Mouse (Mus musculus): ENCODE measurements around the gene Fam19a5. TPM values are rescaled to one million over a fixed set of nuclear protein-coding genes. Genes with fewer than 3 reads are reported as not detected.

Gene Fam19a5
- total RNA-seq (2021): 100 to 1,000 TPM; 114 to 115 TPM
- long read RNA-seq, experiment 1, transcript Fam19a5-201 (4 exons, 2,603 nt): minor isoform, 16 of 87 reads
- long read RNA-seq, experiment 1, transcript Fam19a5-202 (4 exons, 2,649 nt): major isoform, 44 of 87 reads
- long read RNA-seq, experiment 1, partial matches to known transcripts: 11 of 87 reads
- long read RNA-seq, experiment 1, other reads (novel, unspliced or antisense): 16 of 87 reads
- long read RNA-seq, experiment 2, transcript Fam19a5-201 (4 exons, 2,603 nt): minor isoform, 13 of 78 reads
- long read RNA-seq, experiment 2, transcript Fam19a5-202 (4 exons, 2,649 nt): major isoform, 36 of 78 reads
- long read RNA-seq, experiment 2, partial matches to known transcripts: 21 of 78 reads
- long read RNA-seq, experiment 2, other reads (novel, unspliced or antisense): 8 of 78 reads

GRCm38 (mm10) chr15:87543599-87544338 lies at the start of gene Fam19a5:
Fam19a5 (plus strand) TSS chr15:87544299.
- DNase-seq (ENCODE audit: low spot score in 2 of 2): peak; percentile 54 to 66

DNA sequence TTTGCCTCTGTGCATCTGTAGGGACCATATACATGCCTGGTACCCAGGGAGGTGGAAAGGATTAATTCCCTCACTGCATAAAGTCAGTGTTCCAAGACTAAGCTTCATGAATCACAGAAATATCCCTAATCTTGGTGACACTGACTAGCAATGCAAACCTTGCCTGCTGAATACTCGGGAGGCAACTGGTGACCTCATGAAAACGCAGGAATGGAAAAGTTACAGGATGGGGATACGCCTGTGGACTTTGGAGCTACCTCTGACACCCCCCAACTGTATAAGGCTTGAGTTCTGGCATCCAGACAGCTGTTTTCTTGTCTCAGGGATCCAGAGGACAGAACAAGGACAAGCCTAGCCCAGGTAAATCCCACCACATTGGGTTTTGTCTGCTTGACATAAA lies 42.4 kb upstream of the Fam19a5 start:
- DNase-seq (ENCODE audit: low spot score in 2 of 2): no peak

DNA sequence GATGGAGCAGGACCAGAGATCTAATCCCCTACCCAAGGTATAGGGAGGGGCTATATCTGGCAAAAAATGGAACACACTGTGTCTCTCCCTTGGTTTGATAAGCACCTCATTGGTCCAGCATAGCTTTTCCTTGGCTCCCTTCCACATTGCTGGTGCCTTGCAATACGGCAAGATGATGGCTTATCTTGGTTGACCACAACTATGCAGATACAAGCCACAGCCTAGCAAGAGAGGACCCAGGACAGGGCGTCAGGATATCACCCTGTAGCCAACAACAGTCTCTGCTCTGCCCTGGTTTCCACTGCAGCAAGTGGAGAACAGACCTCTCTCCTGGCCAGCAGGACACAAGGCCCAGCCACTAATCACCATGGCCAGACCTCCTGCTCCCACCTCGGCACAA lies 36.8 kb upstream of the Fam19a5 start:
- no peak for DNase-seq (ENCODE audit: low spot score in 2 of 2)

- DNase-seq (ENCODE audit: low spot score in 2 of 2): no peak
These were observed 33.2 kb upstream of the Fam19a5 start for GRCm38 (mm10) chr15:87510886-87511285.

DNA sequence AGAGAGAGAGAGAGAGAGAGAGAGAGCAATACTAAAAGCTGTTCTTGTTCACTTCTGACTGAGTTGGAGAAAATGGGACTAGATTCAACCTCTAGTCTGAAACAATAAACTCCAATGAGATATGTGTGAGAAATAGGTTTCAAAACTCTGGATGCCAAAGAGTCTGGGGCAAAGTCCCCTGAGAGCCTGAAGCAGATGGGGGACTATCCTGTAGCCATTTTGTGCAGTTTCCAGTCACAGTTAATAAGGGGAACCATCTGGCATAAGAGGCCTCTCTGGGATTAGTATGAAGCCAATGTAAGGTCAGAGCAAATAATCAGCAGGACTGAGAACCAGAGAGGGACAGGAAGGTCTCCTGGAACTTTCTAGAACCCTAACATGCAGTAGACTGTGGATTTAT lies 25.9 kb upstream of the Fam19a5 start:
- no peak for DNase-seq (ENCODE audit: low spot score in 2 of 2)

DNA sequence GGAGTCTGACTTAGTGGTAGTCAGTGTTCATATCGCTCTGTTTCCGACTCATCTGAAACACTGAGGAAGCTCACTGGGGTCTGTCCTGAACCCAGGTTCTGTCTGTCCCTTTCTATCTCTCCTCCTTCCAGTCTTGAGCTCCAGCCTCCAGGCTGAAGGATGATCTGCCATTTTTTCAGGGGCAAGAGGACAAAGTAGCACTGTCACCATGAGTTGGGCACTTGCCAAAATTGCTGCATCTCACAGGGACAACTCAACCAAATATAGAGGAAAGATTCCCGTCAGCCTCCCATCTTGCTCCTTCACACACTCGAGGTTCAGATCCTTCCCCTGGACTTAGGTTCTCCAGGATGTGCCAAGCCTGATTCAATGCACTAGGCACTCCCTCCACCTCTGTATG lies 14.8 kb upstream of the Fam19a5 start:
- no peak for DNase-seq (ENCODE audit: low spot score in 2 of 2)

- DNase-seq (ENCODE audit: low spot score in 2 of 2): no peak
These were observed 2.4 kb upstream of the Fam19a5 start for GRCm38 (mm10) chr15:87541656-87542055.

- peak; percentile 30 to 51 for DNase-seq (ENCODE audit: low spot score in 2 of 2)
These were observed 466 bp downstream of the Fam19a5 start for GRCm38 (mm10) chr15:87544401-87545129.

DNA sequence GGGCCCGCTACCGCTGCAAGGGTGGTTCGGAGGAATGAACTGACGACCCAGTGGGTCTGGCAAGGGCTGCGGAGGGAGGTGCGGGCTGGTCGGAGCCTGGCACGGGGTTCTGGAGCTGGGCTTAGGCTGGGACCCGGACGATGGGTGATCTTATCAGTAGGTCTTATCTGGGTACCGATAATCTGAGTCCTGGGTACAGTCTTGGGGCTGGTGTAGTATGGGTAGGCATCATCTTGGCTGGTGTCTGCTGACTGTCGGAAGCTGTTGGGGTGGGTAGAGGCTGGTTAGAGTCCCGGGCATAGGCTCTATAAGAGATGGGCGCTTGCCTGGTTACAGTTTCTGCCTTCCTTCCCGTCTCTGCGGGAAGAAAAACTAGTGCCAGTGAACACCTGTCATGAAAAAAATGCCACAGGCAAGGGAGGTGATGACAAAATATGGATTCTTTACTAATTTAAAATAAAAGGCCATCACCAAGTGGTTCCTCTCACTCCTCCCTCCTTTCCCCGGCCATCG lies 1.1 kb downstream of the Fam19a5 start:
- DNase-seq (ENCODE audit: low spot score in 2 of 2): no peak

GRCm38 (mm10) chr15:87545731-87546360 lies 1.7 kb downstream of the Fam19a5 start:
- no peak for DNase-seq (ENCODE audit: low spot score in 2 of 2)

- peak; percentile 52 to 71 for DNase-seq (ENCODE audit: low spot score in 2 of 2)
These were observed 2.9 kb downstream of the Fam19a5 start for GRCm38 (mm10) chr15:87547022-87547421.

DNA sequence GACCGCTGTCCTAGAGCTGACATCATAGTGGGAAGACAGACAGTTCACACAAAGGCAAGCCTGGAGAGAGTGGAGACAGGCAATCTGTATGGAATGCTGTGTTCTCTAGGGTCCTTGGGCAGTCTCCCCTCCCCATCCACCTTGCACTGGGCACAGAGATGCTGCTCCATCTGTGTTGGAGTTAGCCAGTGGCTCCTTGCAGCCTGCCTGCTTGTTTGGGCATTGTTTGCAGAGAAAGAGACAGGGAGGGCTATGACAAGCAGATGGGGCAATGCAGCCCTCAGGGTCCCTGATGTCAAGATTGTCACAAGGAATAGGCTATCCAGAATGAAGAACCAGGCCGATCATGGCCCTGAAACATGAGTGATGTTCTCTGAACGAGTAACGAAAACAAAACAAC lies 5.6 kb downstream of the Fam19a5 start:
- DNase-seq (ENCODE audit: low spot score in 2 of 2): no peak

GRCm38 (mm10) chr15:87550756-87551155 lies 6.7 kb downstream of the Fam19a5 start:
- DNase-seq (ENCODE audit: low spot score in 2 of 2): no peak

- DNase-seq (ENCODE audit: low spot score in 2 of 2): no peak
These were observed 7.5 kb downstream of the Fam19a5 start for GRCm38 (mm10) chr15:87551556-87551955.

DNA sequence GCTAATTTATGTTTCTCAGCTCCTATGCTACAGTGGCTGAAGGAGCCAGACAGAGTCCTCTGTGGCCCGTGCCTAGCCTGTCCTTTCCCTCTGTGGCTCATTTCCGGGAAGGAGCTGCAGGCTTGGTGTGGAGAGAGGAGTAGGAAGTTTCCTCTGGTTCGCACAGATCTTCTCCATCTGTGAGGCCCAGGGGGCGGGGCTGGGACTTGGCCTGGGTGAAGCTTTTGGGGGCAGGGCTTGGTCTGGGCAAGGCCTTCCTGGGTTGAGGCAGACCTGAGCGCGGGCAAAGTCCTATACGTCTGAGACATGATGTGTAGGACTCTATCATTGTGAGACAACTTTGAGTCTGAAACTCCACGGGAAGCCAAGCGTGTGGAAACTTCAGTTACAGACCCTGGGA lies 11.7 kb downstream of the Fam19a5 start:
- DNase-seq (ENCODE audit: low spot score in 2 of 2): no peak

DNA sequence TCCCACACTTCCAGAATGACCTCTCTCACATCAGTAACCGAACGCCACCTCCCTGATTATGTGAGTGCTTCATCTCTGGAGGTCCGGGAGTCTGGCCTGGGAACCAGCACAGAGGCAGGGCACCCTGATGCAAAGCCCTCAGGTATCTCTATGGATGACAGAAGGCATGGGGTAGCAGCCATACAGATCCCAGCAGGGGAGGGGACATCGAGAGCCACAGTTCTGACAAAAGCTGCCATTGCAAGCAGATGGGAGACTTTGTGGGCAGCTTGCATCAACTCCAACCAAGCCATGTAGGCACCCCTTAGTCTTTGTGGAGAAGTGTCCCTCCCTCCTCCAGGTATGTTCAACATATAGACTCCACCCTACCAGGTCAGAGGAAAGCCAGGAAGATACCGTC lies 20.2 kb downstream of the Fam19a5 start:
- no peak for DNase-seq (ENCODE audit: low spot score in 2 of 2)

DNA sequence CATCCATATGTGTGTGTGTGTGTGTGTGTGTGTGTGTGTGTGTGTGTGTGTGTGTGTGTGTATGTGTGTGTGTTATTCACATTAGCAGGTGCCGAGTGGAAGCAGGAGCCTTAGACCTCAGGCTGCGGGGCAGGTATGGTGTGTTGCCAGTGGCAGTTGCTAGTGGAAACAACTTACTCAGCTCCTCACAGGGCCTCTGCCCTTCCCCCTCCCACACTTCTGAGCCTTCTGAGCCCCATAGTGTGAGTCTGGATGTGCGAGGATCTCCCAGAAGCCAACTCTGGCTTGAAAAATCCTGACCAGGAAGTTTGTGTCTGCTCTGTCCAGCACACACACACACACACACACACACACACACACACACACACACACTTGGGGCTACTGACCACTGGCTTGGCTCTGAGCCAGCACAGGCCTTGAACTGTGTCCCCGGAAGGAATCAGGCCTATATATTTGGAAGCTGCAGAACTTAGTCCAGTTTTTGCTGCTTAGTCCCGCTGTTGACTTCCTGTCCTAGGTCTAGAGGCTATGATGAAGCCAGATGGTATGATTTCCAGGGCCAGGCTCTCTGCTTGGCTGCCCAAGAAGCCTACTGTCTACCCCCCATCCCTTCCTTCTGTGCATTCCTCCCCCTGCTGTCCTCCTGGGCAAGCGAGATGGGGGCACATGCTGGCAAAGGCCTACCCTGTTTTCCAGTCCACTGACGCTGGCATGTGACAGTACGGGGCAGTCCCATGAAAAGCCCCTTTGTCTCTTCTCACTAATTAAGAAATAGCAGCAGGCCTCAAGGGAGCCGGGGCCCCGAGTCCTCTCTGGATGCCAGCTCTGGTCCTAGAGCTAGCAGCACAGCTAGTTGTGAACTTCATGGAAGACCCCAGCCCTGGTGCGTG lies 22.2 kb downstream of the Fam19a5 start:
- DNase-seq (ENCODE audit: low spot score in 2 of 2): peak in 1 of 2 experiments; percentile 26

DNA sequence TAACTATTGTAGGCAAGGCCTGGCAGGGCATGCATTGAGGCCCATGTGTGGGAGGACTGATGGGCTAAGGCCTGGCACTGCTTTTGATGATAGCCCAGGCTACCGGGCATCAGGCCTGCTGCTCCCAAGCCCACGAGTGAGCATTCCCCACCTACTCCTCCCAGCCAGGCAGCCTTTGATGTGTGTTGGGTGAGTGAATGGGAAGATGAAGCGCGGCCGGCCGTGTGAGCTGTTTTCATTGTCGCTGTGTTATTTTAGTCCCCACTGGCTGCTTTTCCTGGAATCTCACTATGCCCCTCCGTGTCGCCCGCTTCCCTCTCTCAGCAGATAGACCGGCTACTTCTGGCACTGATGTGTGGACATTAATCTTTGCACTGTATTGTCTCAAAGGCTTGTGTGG lies 26.1 kb downstream of the Fam19a5 start:
- DNase-seq (ENCODE audit: low spot score in 2 of 2): peak in 1 of 2 experiments; percentile 50

GRCm38 (mm10) chr15:87579861-87580260 lies 35.8 kb downstream of the Fam19a5 start:
- no peak for DNase-seq (ENCODE audit: low spot score in 2 of 2)
